16 mouse cellular contexts compared by ENCODE assay signal in the genomic region with DNA sequence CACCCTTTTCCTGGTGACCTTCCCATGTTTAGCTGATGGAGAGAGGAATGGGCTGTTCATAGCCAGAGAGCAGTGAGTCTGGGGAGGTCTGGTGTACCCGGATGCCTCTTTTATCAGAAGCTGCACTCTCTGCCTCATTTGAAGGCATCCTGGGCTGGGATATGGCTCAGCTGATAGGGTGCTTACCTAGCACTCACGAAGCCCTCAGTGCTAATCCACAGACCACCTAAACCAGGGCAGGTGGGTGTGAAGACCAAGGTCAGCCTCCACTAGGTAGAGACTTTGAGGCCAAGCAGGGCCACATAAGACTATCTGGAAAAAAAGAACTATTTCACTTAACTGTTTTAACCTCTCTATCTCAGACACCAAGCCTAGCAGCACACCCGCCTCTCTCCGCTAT. TPM values are rescaled to one million over a fixed set of nuclear protein-coding genes. Genes with fewer than 3 reads are reported as not detected.
A peak's percentile ranks its signal among the peaks of the same experiment; 100 is the strongest.
DNase-seq lines count a peak whose midpoint lies in the region; ATAC-seq lines count a peak whose summit lies in the region.
"Had no signal": no experiment of that assay in that cellular context is flagged by ENCODE, and none has a peak within 500 bp of the region (broad histone marks: within the 10 kb centered on the region; RNA-seq: fewer than 3 reads in every experiment).

No protein-coding gene starts in this region.

- peaks cover 9% of the 10 kb centered on the region for H3K4me1 ChIP-seq in liver, embryonic 16.5 days (ENCODE audit: control insufficient read depth, low read depth, low read length)
- peaks cover 8% of the 10 kb centered on the region for H3K4me1 ChIP-seq in liver, embryonic 11.5 days (replicated peaks; ENCODE audit: control insufficient read depth, insufficient read depth, low read length)
- H3K4me1 ChIP-seq in hindbrain, embryonic 10.5 days (replicated peaks) = peaks cover 9% of the 10 kb centered on the region
- H3K4me1 ChIP-seq in midbrain, embryonic 10.5 days = peaks cover 13% of the 10 kb centered on the region
- H3K4me1 ChIP-seq in neural tube, embryonic 14.5 days (ENCODE audit: control insufficient read depth, insufficient read depth, low read length) = peaks cover 5% of the 10 kb centered on the region; the same call in 1 of the 2 replicates

- ATAC-seq in liver, embryonic 16.5 days (ENCODE audit: low read depth) = 0 out of 2 replicates have a peak, but pooled peaks have one; percentile 16
- no peak for ATAC-seq in liver, embryonic 11.5 days (replicated peaks; ENCODE audit: low FRiP score)
- 0 out of 2 replicates have a peak, but pooled peaks have one; percentile 14 for ATAC-seq in neural tube, embryonic 14.5 days (ENCODE audit: low read depth)

- DNase-seq in liver, embryonic 11.5 days (ENCODE audit: low spot score) = no peak
- no peak for DNase-seq in hindbrain, embryonic 10.5 days (ENCODE audit: low spot score)
- DNase-seq in midbrain, embryonic 10.5 days (ENCODE audit: low spot score) = no peak
- DNase-seq in layer of hippocampus, adult 9-11 months = no peak
- DNase-seq in gastrocnemius, postnatal 36 days = no peak
- DNase-seq in kidney, postnatal 14 days = no peak
- DNase-seq: B cell, adult 2 months; liver, postnatal 0 days; lung, postnatal 4 days; thymus, adult 18-20 months had no signal

- H3K27me3 ChIP-seq in liver, embryonic 16.5 days (ENCODE audit: control insufficient read depth, insufficient read depth, low read depth, low read length) = no peaks in the 10 kb centered on the region
- no peaks in the 10 kb centered on the region for H3K27me3 ChIP-seq in liver, embryonic 11.5 days (replicated peaks; ENCODE audit: control insufficient read depth, insufficient read depth, low read length)
- no peaks in the 10 kb centered on the region for H3K27me3 ChIP-seq in hindbrain, embryonic 10.5 days (ENCODE audit: insufficient read depth, poor library complexity, severe bottlenecking)
- no peaks in the 10 kb centered on the region for H3K27me3 ChIP-seq in midbrain, embryonic 10.5 days (ENCODE audit: low read depth, poor library complexity, severe bottlenecking)
- H3K27me3 ChIP-seq in neural tube, embryonic 14.5 days (ENCODE audit: control insufficient read depth, insufficient read depth, low read length) = no peaks in the 10 kb centered on the region
- H3K27me3 ChIP-seq: heart, embryonic 15.5 days had no signal

- 49% methylated on average over 4 of the region's 4 CpGs for WGBS in liver, embryonic 16.5 days (ENCODE audit: insufficient replicate concordance)
- 61% methylated on average over 4 of the region's 4 CpGs for WGBS in liver, embryonic 11.5 days
- 84% methylated on average over 4 of the region's 4 CpGs for WGBS in hindbrain, embryonic 10.5 days
- WGBS in midbrain, embryonic 10.5 days = 82% methylated on average over 4 of the region's 4 CpGs
- WGBS in neural tube, embryonic 14.5 days = 81% methylated on average over 4 of the region's 4 CpGs

- H3K9ac ChIP-seq in liver, embryonic 16.5 days (ENCODE audit: low read depth, low read length) = no peak overlapping the region
- no peak overlapping the region for H3K9ac ChIP-seq in liver, embryonic 11.5 days (ENCODE audit: low read depth, low read length)
- no peak overlapping the region for H3K9ac ChIP-seq in neural tube, embryonic 14.5 days (replicated peaks; ENCODE audit: low read depth, low read length)
- H3K9ac ChIP-seq: heart, embryonic 15.5 days; liver, postnatal 0 days had no signal

- no peaks in the 10 kb centered on the region for H3K9me3 ChIP-seq in liver, embryonic 16.5 days (replicated peaks; ENCODE audit: control insufficient read depth, low read length)
- no peaks in the 10 kb centered on the region for H3K9me3 ChIP-seq in liver, embryonic 11.5 days (ENCODE audit: control insufficient read depth, low read length)
- H3K9me3 ChIP-seq in hindbrain, embryonic 10.5 days = no peaks in the 10 kb centered on the region
- no peaks in the 10 kb centered on the region for H3K9me3 ChIP-seq in midbrain, embryonic 10.5 days (replicated peaks)
- no peaks in the 10 kb centered on the region for H3K9me3 ChIP-seq in neural tube, embryonic 14.5 days (ENCODE audit: control insufficient read depth, low read length)
- H3K9me3 ChIP-seq: heart, embryonic 15.5 days had no signal

- no peak overlapping the region for H3K4me2 ChIP-seq in liver, embryonic 16.5 days (ENCODE audit: low read depth, low read length)
- H3K4me2 ChIP-seq in liver, embryonic 11.5 days = no peak overlapping the region
- H3K4me2 ChIP-seq in neural tube, embryonic 14.5 days (ENCODE audit: low read depth, low read length) = no peak overlapping the region
- H3K4me2 ChIP-seq: heart, embryonic 15.5 days had no signal

- no peaks in the 10 kb centered on the region for H3K36me3 ChIP-seq in liver, embryonic 16.5 days (ENCODE audit: control insufficient read depth, insufficient read depth)
- no peaks in the 10 kb centered on the region for H3K36me3 ChIP-seq in liver, embryonic 11.5 days (ENCODE audit: control insufficient read depth, insufficient read depth, low read length)
- no peaks in the 10 kb centered on the region for H3K36me3 ChIP-seq in hindbrain, embryonic 10.5 days
- no peaks in the 10 kb centered on the region for H3K36me3 ChIP-seq in midbrain, embryonic 10.5 days
- no peaks in the 10 kb centered on the region for H3K36me3 ChIP-seq in neural tube, embryonic 14.5 days (ENCODE audit: control insufficient read depth, insufficient read depth, low read length)
- H3K36me3 ChIP-seq: heart, embryonic 15.5 days had no signal

- H3K4me3 ChIP-seq in liver, embryonic 16.5 days (ENCODE audit: low read depth, low read length) = no peak overlapping the region
- H3K4me3 ChIP-seq in liver, embryonic 11.5 days (ENCODE audit: low read depth, low read length) = no peak overlapping the region
- H3K4me3 ChIP-seq in hindbrain, embryonic 10.5 days = no peak overlapping the region
- no peak overlapping the region for H3K4me3 ChIP-seq in midbrain, embryonic 10.5 days
- H3K4me3 ChIP-seq in neural tube, embryonic 14.5 days (ENCODE audit: low read depth, low read length) = no peak overlapping the region
- H3K4me3 ChIP-seq: heart, embryonic 15.5 days had no signal

- H3K27ac ChIP-seq in liver, embryonic 16.5 days (ENCODE audit: low read length) = no peak overlapping the region
- H3K27ac ChIP-seq in liver, embryonic 11.5 days (ENCODE audit: low read depth, low read length) = no peak overlapping the region
- peak overlapping the region; percentile 56; the same call in 1 of the 2 replicates for H3K27ac ChIP-seq in hindbrain, embryonic 10.5 days
- peak overlapping the region; percentile 75 for H3K27ac ChIP-seq in midbrain, embryonic 10.5 days (replicated peaks)
- peak overlapping the region; percentile 69 for H3K27ac ChIP-seq in neural tube, embryonic 14.5 days (ENCODE audit: low read depth, low read length)
- H3K27ac ChIP-seq: heart, embryonic 15.5 days; kidney, postnatal 0 days had no signal

- intact Hi-C loops in gastrocnemius, postnatal 36 days (cut with DNase I) = no loop called here

RNA-seq across cellular contexts. Expression of a gene that starts 7.5 kb away (rescaled TPM):
- polyA plus RNA-seq in liver, embryonic 16.5 days (2015; fragmentation: Nextera tagmentation; extraction: Ambion mirVana) = 13.7 and 13.8 TPM in 2 replicates
- 8.7 and 8.8 TPM in 2 replicates for polyA plus RNA-seq in liver, embryonic 11.5 days (2014; fragmentation: Nextera tagmentation; extraction: Ambion mirVana)
- 5.2 and 5.4 TPM in 2 replicates for polyA plus RNA-seq in hindbrain, embryonic 10.5 days (2016; fragmentation: Nextera tagmentation; extraction: Ambion mirVana)
- 3.9 and 5.4 TPM in 2 replicates for polyA plus RNA-seq in midbrain, embryonic 10.5 days (2016; fragmentation: Nextera tagmentation; extraction: Ambion mirVana)
- 2.1 and 3.0 TPM in 2 replicates for polyA plus RNA-seq in neural tube, embryonic 14.5 days (2014; fragmentation: Nextera tagmentation; extraction: Ambion mirVana)
- total RNA-seq in gastrocnemius, postnatal 36 days (2021) = 1 to 10 TPM; 7.0 to 8.0 TPM

RNA-seq across cellular contexts. Expression of a gene that starts 25.6 kb away (rescaled TPM):
- polyA plus RNA-seq in liver, embryonic 16.5 days (2015; fragmentation: Nextera tagmentation; extraction: Ambion mirVana) = not detected in 2 replicates
- polyA plus RNA-seq in liver, embryonic 11.5 days (2014; fragmentation: Nextera tagmentation; extraction: Ambion mirVana) = not detected in 2 replicates
- not detected in 2 replicates for polyA plus RNA-seq in hindbrain, embryonic 10.5 days (2016; fragmentation: Nextera tagmentation; extraction: Ambion mirVana)
- polyA plus RNA-seq in midbrain, embryonic 10.5 days (2016; fragmentation: Nextera tagmentation; extraction: Ambion mirVana) = not detected in 2 replicates
- not detected in 2 replicates for polyA plus RNA-seq in neural tube, embryonic 14.5 days (2014; fragmentation: Nextera tagmentation; extraction: Ambion mirVana)
- not detected for total RNA-seq in gastrocnemius, postnatal 36 days (2021)
- total RNA-seq: layer of hippocampus, postnatal 25 days; left cerebral cortex, postnatal 36 days had no signal
- polyA plus RNA-seq: heart, embryonic 15.5 days; liver, postnatal 0 days had no signal

RNA-seq across cellular contexts. Expression of a gene that starts 51.4 kb away (rescaled TPM):
- 0.30 and 0.34 TPM in 2 replicates for polyA plus RNA-seq in liver, embryonic 16.5 days (2015; fragmentation: Nextera tagmentation; extraction: Ambion mirVana)
- polyA plus RNA-seq in liver, embryonic 11.5 days (2014; fragmentation: Nextera tagmentation; extraction: Ambion mirVana) = 0.09 and 0.15 TPM in 2 replicates
- polyA plus RNA-seq in hindbrain, embryonic 10.5 days (2016; fragmentation: Nextera tagmentation; extraction: Ambion mirVana) = not detected in 2 replicates
- polyA plus RNA-seq in midbrain, embryonic 10.5 days (2016; fragmentation: Nextera tagmentation; extraction: Ambion mirVana) = 0.07 and 0.11 TPM in 2 replicates
- polyA plus RNA-seq in neural tube, embryonic 14.5 days (2014; fragmentation: Nextera tagmentation; extraction: Ambion mirVana) = 0.30 and 0.44 TPM in 2 replicates
- total RNA-seq in gastrocnemius, postnatal 36 days (2021) = 1 to 10 TPM; 2.8 to 7.5 TPM

Comparison
In these comparisons a context has a peak if more than half of its experiments do, and no peak if none do; other contexts are left out.
1. H3K27ac ChIP-seq: peak in hindbrain, embryonic 10.5 days (single experiment), midbrain, embryonic 10.5 days (single experiment) and neural tube, embryonic 14.5 days (single experiment); none in liver, embryonic 16.5 days (single experiment) and liver, embryonic 11.5 days (single experiment).